Mouse (Mus musculus) forebrain, embryonic 13.5 days (tissue): Measurements from ENCODE around the gene Ly6g6f. TPM values are rescaled to one million over a fixed set of nuclear protein-coding genes. Genes with fewer than 3 reads are reported as not detected.

ENCODE experiments used
- ATAC-seq: fragments of 200-750 bp; cut with Nextera tagmentation; 2 replicates; pipeline ENCODE4 v1.8.0; 2017
- H3K27ac ChIP-seq: fragments of 300-500 bp; sonication (generic); 2 replicates; pipeline ENCODE4 v1.5.1; 2015; ENCODE audit warnings: inconsistent platforms, mild to moderate bottlenecking, moderate library complexity
- H3K27me3 ChIP-seq: fragments of 300-500 bp; sonication (generic); 2 replicates; pipeline ENCODE4 v1.6.1; 2015; ENCODE audit warnings: mild to moderate bottlenecking, inconsistent platforms
- H3K36me3 ChIP-seq: fragments of 300-500 bp; sonication (generic); 2 replicates; pipeline ENCODE4 v1.6.1; 2015; ENCODE audit warnings: mild to moderate bottlenecking, inconsistent platforms; ENCODE audit not compliant: poor library complexity, severe bottlenecking
- H3K4me1 ChIP-seq: fragments of 300-500 bp; sonication (generic); 2 replicates; pipeline ENCODE4 v1.6.1; 2015; ENCODE audit warnings: inconsistent platforms
- H3K4me2 ChIP-seq: fragments of 300-500 bp; sonication (generic); 2 replicates; pipeline ENCODE4 v1.6.1; 2015; ENCODE audit warnings: inconsistent platforms, mild to moderate bottlenecking, moderate library complexity
- H3K4me3 ChIP-seq: fragments of 300-500 bp; sonication (generic); 2 replicates; pipeline ENCODE4 v1.5.1; 2015; ENCODE audit warnings: mild to moderate bottlenecking, inconsistent platforms
- H3K9ac ChIP-seq: fragments of 300-500 bp; sonication (generic); 2 replicates; pipeline ENCODE4 v1.6.1; 2015; ENCODE audit warnings: mild to moderate bottlenecking, inconsistent platforms
- H3K9me3 ChIP-seq: fragments of 300-500 bp; sonication (generic); replicated peaks from 2 replicates; pipeline ENCODE4 v1.6.1; 2016; ENCODE audit warnings: inconsistent platforms
- WGBS: fragments of 180-500 bp; shearing (Covaris S2); methylation state at CpG from one replicate; pipeline ENCODE4 v1.1.7; 2015; 5-methylcytosine and 5-hydroxymethylcytosine counted together
- polyA plus RNA-seq: library from polyadenylated mRNA; unstranded; fragments of >200 nt; fragmentation: Nextera tagmentation; extraction: Ambion mirVana; gene quantifications from 2 replicates; pipeline ENCODE4 v1.2.1, GENCODE M21; 2015

Gene Ly6g6f
- polyA plus RNA-seq, 1 experiment from 2014 or later, result 0.25 TPM

DNA sequence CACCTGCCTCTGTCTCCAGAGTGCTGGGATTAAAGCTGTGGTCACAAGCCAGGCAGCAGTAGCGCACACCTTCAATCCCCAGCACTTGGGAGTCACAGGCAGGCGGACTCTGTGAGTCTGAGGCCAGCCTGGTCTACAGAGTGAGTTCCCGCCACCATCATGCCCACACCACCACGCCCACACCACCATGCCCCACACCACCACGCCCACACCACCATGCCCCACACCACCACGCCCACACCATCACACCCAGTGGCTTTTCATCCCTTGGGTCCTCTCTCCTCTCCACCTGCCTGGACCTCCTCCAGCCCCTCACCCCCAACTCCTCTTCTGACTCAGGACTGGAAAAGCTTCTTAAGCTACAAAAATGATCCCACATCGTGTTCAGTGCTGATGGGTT, 53.5 kb downstream of the Ly6g6f start:
- no peak overlapping the region for H3K9ac ChIP-seq
- H3K4me1 ChIP-seq, result peaks cover 25% of the 10 kb centered on the region
- WGBS, result 75% methylated on average over 6 of the region's 7 CpGs

DNA sequence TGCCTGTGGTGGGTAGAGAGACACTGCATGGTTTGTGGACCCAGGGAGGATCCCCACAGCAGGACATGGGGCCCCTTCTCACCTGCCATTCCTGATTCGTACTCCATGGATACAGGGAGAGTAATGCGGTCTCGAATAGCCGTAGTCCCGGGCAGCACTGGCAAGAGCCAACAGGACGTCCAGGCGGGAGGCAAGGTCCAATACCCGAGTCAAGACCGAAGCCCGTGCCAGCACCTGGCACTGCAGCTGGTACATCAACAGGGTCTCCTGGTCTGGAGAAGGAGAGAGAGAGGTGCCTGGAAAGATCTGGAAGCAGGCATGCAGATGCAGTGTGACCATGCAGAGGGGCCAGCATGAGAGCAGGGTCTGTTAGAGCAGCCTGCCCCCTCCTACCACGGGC, 54.1 kb downstream of the Ly6g6f start:
- Histone ChIP-seq H3K4me2 (no peak overlapping the region), H3K27me3 (0 out of 2 replicates have a peak, but pooled peaks cover 4% of the 10 kb centered on the region), H3K9ac (no peak overlapping the region), H3K9me3 (no peaks in the 10 kb centered on the region), H3K4me3 (no peak overlapping the region), H3K27ac (no peak overlapping the region), H3K4me1 (peaks cover 30% of the 10 kb centered on the region), H3K36me3 (no peaks in the 10 kb centered on the region)
- WGBS, result 91% methylated on average over 11 of the region's 11 CpGs
- ATAC-seq, result no peak

More for the DNA sequence above, 53.5 kb downstream of the Ly6g6f start:
- H3K4me3 ChIP-seq, result no peak overlapping the region
- no peak for ATAC-seq
- H3K27me3 ChIP-seq, result 0 out of 2 replicates have a peak, but pooled peaks cover 4% of the 10 kb centered on the region
- no peaks in the 10 kb centered on the region for H3K36me3 ChIP-seq
- no peak overlapping the region for H3K27ac ChIP-seq
- H3K9me3 ChIP-seq, result no peaks in the 10 kb centered on the region
- H3K4me2 ChIP-seq, result no peak overlapping the region

Other genes with a start within 250 kb of the Ly6g6f start
- gene Stk19, start 248.7 kb downstream of the Ly6g6f start, polyA plus RNA-seq, result 36.6 and 40.0 TPM in 2 replicates
- 68.6 and 75.7 TPM in 2 replicates for gene Dxo, start 248.6 kb downstream of the Ly6g6f start, polyA plus RNA-seq
- 50.1 and 57.9 TPM in 2 replicates for gene Skiv2l, start 235.4 kb downstream of the Ly6g6f start, polyA plus RNA-seq
- gene Nelfe, start 235.2 kb downstream of the Ly6g6f start, polyA plus RNA-seq, result 106 and 109 TPM in 2 replicates
- gene Cfb, start 223.1 kb downstream of the Ly6g6f start, polyA plus RNA-seq, result 1.9 and 2.0 TPM in 2 replicates
- gene Zbtb12, start 206.1 kb downstream of the Ly6g6f start, polyA plus RNA-seq, result 7.8 and 9.7 TPM in 2 replicates
- gene Gm20547, start 203.6 kb downstream of the Ly6g6f start, polyA plus RNA-seq, result not detected in 2 replicates
- 0.74 and 1.4 TPM in 2 replicates for gene C2, start 187.3 kb downstream of the Ly6g6f start, polyA plus RNA-seq
- gene Ehmt2, start 187.1 kb downstream of the Ly6g6f start, polyA plus RNA-seq, result 97.9 and 107 TPM in 2 replicates
- not detected in 2 replicates for gene Slc44a4, start 171.1 kb downstream of the Ly6g6f start, polyA plus RNA-seq
- 18.0 and 18.7 TPM in 2 replicates for gene Neu1, start 154.4 kb downstream of the Ly6g6f start, polyA plus RNA-seq
- 0.10 and 0.12 TPM in 2 replicates for gene Hspa1b, start 126.4 kb downstream of the Ly6g6f start, polyA plus RNA-seq
- gene Gm20481, start 115.7 kb downstream of the Ly6g6f start, polyA plus RNA-seq, result not detected in 2 replicates
- gene Hspa1a, start 113.5 kb downstream of the Ly6g6f start, polyA plus RNA-seq, result 1.5 and 1.6 TPM in 2 replicates
- gene Hspa1l, start 112.9 kb downstream of the Ly6g6f start, polyA plus RNA-seq, result 1.00 and 1.3 TPM in 2 replicates
- gene Lsm2, start 103.7 kb downstream of the Ly6g6f start, polyA plus RNA-seq, result 203 and 213 TPM in 2 replicates
- 88.4 and 104 TPM in 2 replicates for gene Vars, start 84.6 kb downstream of the Ly6g6f start, polyA plus RNA-seq
- gene Vwa7, start 69.0 kb downstream of the Ly6g6f start, polyA plus RNA-seq, result 0.18 and 0.20 TPM in 2 replicates
- gene Sapcd1, start 57.6 kb downstream of the Ly6g6f start, polyA plus RNA-seq, result 7.2 and 7.8 TPM in 2 replicates
- 4.5 and 5.9 TPM in 2 replicates for gene Msh5, start 38.9 kb downstream of the Ly6g6f start, polyA plus RNA-seq
- gene Clic1, start 35.6 kb downstream of the Ly6g6f start, polyA plus RNA-seq, result 141 and 147 TPM in 2 replicates
- gene Ddah2, start 26.6 kb downstream of the Ly6g6f start, polyA plus RNA-seq, result 543 and 566 TPM in 2 replicates
- gene Ly6g6c, start 20.2 kb downstream of the Ly6g6f start, polyA plus RNA-seq, result not detected in 2 replicates
- 0.29 and 0.56 TPM in 2 replicates for gene Mpig6b, start 19.4 kb downstream of the Ly6g6f start, polyA plus RNA-seq
- gene Ly6g6e, start 8.7 kb downstream of the Ly6g6f start, polyA plus RNA-seq, result 1.7 and 2.3 TPM in 2 replicates
- 0.58 and 0.81 TPM in 2 replicates for gene Ly6g6d, start 7.5 kb downstream of the Ly6g6f start, polyA plus RNA-seq
- 74.9 and 77.6 TPM in 2 replicates for gene Abhd16a, start 3.7 kb upstream of the Ly6g6f start, polyA plus RNA-seq
- gene Ly6g5c, start 22.7 kb upstream of the Ly6g6f start, polyA plus RNA-seq, result not detected in 2 replicates
- 1.2 and 1.3 TPM in 2 replicates for gene Ly6g5b, start 29.8 kb upstream of the Ly6g6f start, polyA plus RNA-seq
- gene Gpank1, start 35.8 kb upstream of the Ly6g6f start, polyA plus RNA-seq, result 32.4 and 33.3 TPM in 2 replicates
- 339 and 356 TPM in 2 replicates for gene Csnk2b, start 36.4 kb upstream of the Ly6g6f start, polyA plus RNA-seq
- 8.3 and 8.6 TPM in 2 replicates for gene D17H6S53E, start 40.8 kb upstream of the Ly6g6f start, polyA plus RNA-seq
- 0.93 and 0.99 TPM in 2 replicates for gene Apom, start 46.4 kb upstream of the Ly6g6f start, polyA plus RNA-seq
- gene Bag6, start 49.6 kb upstream of the Ly6g6f start, polyA plus RNA-seq, result 82.5 and 82.6 TPM in 2 replicates
- gene Prrc2a, start 79.3 kb upstream of the Ly6g6f start, polyA plus RNA-seq, result 213 TPM in 2 replicates
- 5.6 and 6.0 TPM in 2 replicates for gene Aif1, start 90.5 kb upstream of the Ly6g6f start, polyA plus RNA-seq
- 3.5 and 4.2 TPM in 2 replicates for gene Lst1, start 102.8 kb upstream of the Ly6g6f start, polyA plus RNA-seq
- gene Ltb, start 108.8 kb upstream of the Ly6g6f start, polyA plus RNA-seq, result 0.20 TPM in 1 of 2 replicates, not detected in the other
- not detected in 2 replicates for gene Tnf, start 116.4 kb upstream of the Ly6g6f start, polyA plus RNA-seq
- gene Lta, start 119.7 kb upstream of the Ly6g6f start, polyA plus RNA-seq, result 0.16 TPM in 1 of 2 replicates, not detected in the other
- gene Gm16181, start 135.2 kb upstream of the Ly6g6f start, polyA plus RNA-seq, result 0.37 and 0.59 TPM in 2 replicates
- gene Atp6v1g2, start 148.1 kb upstream of the Ly6g6f start, polyA plus RNA-seq, result 20.8 and 24.3 TPM in 2 replicates
- 10.5 and 11.2 TPM in 2 replicates for gene Nfkbil1, start 150.2 kb upstream of the Ly6g6f start, polyA plus RNA-seq
- 592 and 632 TPM in 2 replicates for gene Ddx39b, start 156.1 kb upstream of the Ly6g6f start, polyA plus RNA-seq
- gene H2-D1, start 177.1 kb upstream of the Ly6g6f start, polyA plus RNA-seq, result 37.7 and 45.8 TPM in 2 replicates
- gene H2-Q1, start 234.8 kb upstream of the Ly6g6f start, polyA plus RNA-seq, result not detected in 2 replicates